Mouse (Mus musculus) adrenal gland (tissue): Measurements from ENCODE around the gene Homer2.

ENCODE experiments used
- intact Hi-C: fragments of 180-260 bp; cut with DNase I; formaldehyde crosslinking; loops from one replicate; pipeline ENCODE4 v1.15.1; 2025

The Homer2 gene

DNA sequence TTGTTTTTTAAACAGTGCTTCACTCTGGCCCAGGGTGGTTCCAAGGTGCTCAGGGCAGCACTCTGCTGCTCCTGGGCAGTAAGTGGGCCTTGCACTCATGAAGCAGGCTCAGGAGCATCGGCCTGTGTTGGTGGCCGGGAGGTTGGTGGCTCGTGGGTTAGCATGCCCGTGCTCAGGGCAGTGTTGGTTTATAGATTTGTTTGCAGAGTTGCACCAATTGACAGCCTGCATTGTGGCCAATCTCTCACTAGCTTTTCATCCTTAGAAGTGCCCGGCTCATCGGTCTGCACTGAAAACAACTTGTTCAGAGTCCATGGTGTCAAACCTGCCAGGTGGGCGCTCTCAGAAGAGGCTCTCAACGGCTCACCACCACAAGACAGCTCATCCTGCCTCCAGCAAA lies 113.9 kb downstream of the Homer2 start:
- intact Hi-C loops: no loop called here

DNA sequence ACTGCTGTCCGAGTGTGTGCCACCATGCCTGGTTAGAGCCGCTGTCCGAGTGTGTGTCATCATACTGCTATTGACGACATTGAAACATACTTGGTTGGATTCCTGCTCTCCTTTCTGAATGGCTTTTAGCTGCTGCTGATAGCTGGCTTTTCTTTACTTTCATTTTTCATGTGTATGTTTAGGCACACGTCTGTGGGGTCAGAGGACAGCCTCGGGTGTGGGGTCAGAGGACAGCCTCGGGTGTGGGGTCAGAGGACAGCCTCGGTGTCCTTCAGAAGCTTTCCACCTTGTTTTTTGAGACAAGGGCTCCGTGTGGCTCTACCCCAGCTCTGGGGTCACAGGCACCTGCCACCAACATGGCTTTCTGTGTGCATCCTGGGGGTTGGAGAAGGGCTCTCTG lies 114.6 kb downstream of the Homer2 start:
- intact Hi-C loops: no loop called here

DNA sequence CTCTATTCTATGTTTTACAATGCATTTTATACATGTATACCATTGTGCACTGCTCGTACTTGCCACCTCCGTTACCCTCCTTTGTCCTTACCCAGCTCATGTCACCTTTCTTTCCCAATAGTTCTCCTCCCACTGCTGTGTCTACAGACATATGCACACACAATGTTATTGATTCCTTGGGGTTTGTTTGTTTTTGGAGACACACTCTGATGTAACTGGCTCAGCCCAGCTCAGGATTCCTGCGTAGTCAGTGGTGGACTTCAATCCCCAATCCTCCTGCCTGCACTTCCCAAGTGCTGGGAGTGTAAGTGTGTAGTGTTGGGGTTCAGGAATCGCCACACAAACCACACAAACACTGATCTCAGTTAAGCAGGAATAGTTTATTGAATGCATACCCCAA lies 120.1 kb downstream of the Homer2 start:
- intact Hi-C loops: no loop called here

DNA sequence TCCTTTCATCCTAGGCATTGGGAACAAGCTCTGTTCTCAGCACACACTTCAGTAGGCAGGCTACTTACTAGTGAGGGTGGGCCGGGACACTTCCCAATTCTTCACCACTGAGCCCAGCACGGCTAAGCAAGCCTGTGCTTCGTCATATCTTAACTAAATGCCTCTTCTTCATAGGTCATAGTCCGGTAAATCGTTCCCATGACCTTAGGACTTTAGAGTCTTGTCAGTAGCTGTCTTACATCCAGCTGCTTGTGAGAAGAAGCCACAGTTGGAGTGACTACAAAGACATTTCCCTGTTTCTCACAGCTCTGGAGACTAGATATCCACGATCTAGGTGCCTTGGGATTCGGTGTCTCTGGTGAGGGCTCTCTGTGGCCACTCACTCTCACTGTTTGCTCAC lies 122.0 kb downstream of the Homer2 start:
- intact Hi-C loops: no loop called here

DNA sequence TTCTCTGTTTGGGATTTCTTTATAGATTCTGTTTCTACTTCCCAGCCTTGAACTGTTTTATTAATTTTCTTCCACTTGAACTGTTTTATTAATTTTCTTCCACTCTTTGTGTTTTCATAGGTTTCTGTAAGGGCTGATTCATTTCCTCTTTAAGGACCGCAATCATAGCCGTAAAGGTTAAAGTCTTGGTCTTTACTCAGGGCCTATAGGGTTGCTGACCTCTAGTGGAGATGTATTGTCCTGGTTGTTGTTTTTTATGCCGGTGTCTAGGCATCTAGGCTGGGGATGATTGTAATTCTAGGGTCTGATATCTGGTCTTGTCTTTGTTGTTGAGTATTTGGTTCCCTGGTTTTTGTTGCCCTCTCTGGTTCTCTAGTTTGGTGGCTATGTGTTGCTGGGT lies 123.8 kb downstream of the Homer2 start:
- intact Hi-C loops: no loop called here

DNA sequence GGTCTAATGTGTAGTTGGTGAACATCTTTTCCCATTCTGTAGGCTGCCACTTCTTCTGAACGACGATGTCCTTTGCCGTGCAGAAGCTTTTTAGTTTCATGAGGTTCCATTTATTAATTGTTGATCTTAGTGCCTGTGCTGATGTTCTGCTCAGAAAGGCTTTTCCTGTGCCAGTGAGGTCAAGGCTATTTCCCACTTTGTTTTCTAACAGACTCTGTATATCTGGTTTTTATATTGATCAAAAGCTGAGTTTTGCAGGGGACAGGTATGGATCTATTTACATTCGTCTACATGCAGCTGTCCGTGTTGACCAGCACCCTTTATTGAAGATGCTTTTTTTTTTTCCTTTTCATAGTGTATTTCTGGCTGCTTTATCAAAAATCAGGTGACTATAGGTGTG lies 128.0 kb downstream of the Homer2 start:
- intact Hi-C loops: loop anchor here (10.0 kb wide), 1 partner anchor 235 kb away; the partner anchor contains the start of gene Rps17

DNA sequence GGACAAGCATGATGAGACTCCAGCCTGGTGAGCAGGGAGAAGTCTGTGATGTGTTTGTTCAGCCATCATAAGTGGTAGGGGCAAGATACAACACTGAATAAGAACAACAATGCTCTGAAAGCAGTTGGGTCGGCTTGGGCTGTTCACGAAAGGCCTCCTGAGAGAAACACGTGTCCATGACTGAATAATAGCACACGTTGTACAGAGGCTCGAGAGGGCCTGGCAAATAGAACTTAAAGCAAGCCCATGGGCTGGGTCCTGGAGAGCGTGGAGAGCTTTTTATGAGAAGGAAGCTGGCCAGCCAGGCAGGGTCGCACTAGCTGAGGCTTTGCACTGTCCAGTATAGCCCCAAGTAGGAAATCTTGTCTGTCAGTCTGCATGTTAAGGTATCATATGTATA lies 128.9 kb downstream of the Homer2 start:
- intact Hi-C loops: loop anchor here (10.0 kb wide), 1 partner anchor 234 kb away; the partner anchor contains the start of gene Rps17

DNA sequence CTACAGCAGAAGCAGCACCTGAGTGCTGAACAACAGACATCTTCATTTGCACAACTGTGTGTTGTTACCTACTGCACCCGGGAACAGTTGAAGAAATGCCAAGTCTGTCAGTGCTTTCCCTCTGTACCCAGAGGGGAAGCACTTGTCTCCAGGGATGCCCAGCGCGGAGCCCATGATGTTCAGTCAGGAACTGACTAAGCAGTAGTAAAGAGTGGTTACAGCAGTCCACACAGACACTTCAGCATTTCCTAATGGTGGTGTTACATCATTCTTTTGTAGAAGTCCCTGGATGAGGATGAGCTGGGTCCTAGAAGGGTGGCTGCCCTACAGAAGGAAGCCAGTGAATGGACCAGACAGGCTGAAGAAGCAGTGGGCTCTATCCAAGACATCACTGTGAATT lies 129.5 kb downstream of the Homer2 start:
- intact Hi-C loops: loop anchor here (10.0 kb wide), 1 partner anchor 233 kb away; the partner anchor contains the start of gene Rps17

DNA sequence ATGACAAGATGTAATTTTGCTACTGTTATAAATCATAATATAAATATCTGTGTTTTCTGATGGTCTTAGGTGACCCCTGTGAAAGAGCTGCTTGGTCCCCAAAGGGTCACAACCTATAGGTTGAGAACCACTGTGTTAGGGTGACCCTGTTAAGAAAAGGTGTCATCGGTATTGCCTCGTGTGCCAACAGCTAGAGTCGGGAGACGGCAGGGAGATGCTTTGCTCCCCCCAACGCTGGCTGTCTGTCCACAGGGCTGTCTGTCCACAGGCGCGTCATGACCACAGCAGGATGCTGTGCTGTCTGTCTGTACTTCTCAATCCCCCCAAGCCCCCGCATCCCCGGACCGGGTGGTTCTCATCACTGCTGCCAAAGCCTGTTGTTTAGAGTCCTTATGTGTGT lies 131.7 kb downstream of the Homer2 start:
- intact Hi-C loops: loop anchor here (10.0 kb wide), 1 partner anchor 231 kb away; the partner anchor contains the start of gene Rps17

DNA sequence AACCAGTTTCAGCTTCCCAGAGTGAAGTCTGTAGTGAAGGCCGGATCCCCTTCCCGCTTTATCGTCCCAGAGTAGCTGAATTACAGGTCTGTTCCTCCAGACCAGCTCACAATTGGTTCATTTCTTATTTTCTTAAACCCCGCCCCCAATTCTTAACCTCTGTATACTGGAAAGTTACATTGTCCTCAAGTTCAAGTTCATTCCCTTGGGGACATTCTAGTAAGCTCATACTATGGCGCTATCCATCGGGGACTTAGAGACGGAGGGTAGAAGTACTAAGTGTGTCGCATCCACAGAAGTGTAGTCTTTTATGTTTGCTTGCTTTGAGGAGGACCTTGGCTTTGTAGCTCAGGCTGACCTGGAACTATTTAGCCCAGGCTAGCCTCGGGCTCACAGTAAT lies 133.5 kb downstream of the Homer2 start:
- intact Hi-C loops: loop anchor here (5.0 to 10.0 kb wide), 2 partner anchors 117 to 229 kb away; partner anchors contain the start of genes Cpeb1 and Rps17

DNA sequence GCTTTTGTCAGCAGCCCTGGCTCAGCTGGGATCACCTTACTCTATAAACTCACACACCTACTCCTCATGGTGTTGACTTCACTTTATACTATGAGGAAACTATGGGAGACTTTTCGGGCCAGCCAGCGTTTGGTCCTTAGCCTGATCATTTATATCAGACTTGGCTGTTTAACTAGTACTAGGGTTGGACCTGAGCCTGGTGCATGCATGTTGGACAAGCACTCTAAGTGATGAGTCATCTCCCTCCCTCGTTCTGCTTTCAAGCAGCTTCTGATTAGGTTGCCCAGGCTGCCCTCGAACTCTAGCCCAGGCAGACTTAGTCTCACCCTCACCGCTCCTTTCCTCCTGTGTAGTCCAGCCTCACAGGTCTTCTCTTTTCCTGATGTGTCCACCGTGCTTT lies 133.9 kb downstream of the Homer2 start:
- intact Hi-C loops: loop anchor here (5.0 to 10.0 kb wide), 2 partner anchors 116 to 229 kb away; partner anchors contain the start of genes Cpeb1 and Rps17

DNA sequence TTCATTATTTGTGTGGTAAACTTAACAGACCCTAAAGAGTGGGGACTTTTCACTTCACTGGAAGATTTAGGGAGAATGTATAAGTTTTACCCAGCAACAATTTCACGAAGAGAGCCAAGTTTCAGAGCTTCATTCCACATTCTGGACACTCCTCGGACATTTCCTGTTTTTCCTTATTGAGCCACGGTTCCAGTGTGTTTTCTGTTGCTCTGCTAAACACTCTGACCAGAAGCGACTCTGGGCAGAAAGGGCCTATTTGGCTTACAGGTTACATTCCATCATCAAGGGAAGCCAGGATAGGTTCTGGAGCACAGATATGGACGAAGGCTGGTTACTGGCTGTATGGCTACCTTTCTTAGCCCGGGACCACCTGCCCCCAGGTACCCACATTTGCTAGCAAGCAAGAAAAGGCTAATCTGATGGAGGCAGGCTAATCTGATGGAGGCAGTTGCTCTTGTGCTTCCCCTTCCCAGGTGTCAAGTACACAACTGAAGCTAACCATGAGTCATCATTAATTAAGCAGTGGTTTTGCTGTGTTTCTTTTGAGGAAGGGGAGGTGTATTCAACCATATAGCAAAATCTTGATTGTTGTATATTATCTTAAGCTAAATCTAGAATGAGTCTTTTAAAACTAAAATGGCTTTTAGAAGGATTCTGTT lies 134.6 kb downstream of the Homer2 start:
- intact Hi-C loops: loop anchor here (5.0 to 10.0 kb wide), 2 partner anchors 115 to 228 kb away; partner anchors contain the start of genes Cpeb1 and Rps17

DNA sequence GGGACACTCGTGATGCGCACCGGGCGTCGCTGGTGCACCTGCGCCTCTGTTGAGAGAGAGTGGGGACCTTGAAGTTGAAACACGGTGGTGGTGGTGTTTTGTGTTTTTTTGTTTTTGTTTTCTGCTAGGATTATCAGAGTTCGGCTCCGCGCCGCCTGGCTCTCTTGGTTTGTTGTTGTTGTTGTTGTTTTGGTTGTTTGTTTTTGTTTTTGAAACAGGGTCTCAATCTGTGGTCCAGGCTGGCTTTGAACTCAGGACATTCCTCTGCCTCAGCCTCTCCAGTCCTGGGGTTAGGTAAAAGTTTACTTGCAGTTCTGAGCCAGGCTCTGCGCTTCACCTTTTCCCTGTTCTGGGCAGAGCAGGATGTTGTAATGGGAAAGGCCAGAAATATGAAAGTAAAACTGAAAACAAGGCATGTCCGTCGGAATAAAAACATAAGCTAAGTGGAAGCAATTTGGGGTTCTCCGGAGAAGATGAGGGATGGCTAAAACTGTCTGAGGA lies 135.3 kb downstream of the Homer2 start:
- intact Hi-C loops: loop anchor here (5.0 to 10.0 kb wide), 2 partner anchors 115 to 227 kb away; partner anchors contain the start of genes Cpeb1 and Rps17

DNA sequence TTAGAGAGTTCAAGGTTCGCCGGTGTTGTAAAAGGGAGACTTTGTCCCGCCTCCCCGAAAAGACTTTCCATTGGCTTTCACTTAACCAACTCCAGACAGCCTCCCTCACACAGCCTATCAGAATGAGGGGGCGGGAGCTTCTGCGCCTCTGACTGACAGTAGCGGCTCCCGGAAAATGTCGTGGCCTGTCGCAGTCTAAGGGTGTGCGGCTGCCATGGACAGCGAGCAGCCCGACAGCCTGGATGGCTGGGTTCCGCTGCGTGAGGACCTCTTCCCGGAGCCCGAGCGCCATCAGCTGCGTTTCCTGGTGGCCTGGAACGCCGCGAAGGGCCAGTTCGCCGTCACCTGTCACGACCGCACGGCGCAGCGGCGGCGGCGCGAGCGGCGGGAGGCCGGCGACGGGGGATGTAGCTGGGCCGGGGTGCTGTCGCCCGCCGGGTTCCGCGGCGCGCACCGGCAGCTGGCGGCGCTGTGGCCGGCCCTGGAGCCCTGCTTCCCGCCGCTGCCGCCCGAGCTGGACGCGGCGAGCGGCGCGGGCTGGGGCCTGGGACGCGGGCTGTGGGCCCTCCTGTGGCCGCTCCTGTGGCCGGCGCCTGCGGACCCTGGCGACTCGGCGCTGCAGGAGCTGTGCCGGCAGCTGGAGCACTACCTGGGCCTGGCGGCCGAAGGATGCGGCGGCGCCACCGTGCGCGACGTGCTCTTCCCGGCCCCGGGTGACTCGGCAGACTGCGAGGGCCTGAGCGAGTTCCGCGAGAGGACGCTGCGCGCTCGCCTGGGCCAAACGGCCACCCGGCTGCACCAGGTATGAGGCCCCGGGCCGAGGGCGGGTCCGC lies 136.0 kb downstream of the Homer2 start, which contains the start of gene Whamm:
Gene Whamm (plus strand): TSS at position 159 of the 833 bp plus-strand sequence.
- intact Hi-C loops: loop anchor here (5.0 to 10.0 kb wide), 2 partner anchors 114 to 227 kb away; partner anchors contain the start of genes Cpeb1 and Rps17

DNA sequence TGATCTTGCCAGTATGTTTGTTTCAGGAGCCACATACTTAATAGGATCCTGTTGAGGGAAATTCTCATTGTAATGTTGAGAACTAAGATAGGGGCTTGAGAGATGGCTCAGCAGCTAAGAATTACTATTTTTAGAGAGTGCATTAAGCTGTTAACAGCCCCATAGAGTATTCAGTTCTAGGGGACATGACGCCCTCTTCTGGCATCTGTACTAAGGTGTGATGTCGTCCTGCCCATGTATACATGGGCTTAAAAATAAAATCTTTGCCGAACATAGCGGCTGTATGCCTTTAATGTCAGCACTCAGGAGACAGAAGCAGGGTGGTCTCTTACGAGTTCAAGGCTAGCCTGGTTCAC lies 136.6 kb downstream of the Homer2 start:
- intact Hi-C loops: loop anchor here (5.0 to 10.0 kb wide), 2 partner anchors 113 to 226 kb away; partner anchors contain the start of genes Cpeb1 and Rps17

DNA sequence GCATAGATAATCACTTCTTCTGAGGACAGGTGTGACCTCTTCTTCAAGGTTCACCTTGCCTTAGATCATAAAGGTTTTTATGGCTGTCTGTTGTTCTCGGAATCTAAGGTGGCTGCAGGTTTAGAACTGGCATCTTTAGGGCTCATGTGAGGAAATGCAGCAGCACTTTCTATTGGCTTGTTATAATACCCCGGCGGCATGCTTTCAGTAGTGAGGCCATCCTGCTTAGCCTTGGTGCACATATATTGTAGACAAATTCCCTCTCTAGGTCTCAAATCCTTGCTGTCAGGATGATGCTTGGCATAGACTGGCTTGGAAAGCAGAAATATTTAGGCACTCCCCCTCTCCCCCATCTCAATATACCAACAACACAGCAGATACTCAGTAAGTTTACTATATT lies 137.1 kb downstream of the Homer2 start:
- intact Hi-C loops: loop anchor here (5.0 to 10.0 kb wide), 2 partner anchors 113 to 225 kb away; partner anchors contain the start of genes Cpeb1 and Rps17

DNA sequence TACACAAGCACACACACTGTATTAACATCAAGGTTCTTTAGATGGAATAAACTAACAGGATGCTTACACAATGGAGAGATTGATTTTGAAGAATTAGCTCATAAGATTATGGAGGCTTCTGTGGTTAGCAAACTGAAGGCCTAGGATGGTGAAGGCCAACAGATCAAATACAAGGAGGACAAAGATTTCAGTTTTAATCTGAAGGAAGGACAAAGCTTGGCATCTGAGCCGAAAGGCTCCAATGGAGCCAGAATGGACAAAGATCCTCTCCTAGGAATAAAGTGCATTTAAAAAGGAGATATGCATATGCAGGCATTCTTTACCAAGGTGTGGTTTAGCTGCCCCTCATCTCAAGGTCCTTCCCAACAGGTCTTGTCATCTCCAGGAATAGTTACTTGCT lies 137.5 kb downstream of the Homer2 start:
- intact Hi-C loops: loop anchor here (5.0 to 10.0 kb wide), 3 partner anchors 48 to 225 kb away; partner anchors contain the start of genes Cpeb1 and Rps17

DNA sequence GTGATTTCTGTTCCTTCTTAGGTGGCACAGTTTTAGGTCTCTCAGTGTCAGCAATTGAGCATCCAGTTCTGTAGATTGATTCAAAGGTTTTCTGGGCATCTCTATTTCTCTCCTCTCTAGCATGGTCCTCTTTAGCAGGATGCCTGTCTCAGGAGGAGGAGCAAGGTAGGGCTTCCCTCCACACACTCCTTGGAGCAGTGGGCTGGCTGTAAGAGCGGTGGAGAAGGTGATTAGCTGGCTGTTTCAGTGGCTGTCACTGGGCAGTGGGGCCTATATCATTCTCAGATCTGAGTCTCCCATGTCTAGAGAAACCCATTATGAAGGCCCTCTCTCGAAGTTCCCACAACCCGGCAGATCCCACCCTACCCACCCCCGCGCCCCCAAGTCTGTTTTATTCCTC lies 139.9 kb downstream of the Homer2 start:
- intact Hi-C loops: loop anchor here (5.0 kb wide), 1 partner anchor 45 kb away; no protein-coding TSS in a partner anchor

DNA sequence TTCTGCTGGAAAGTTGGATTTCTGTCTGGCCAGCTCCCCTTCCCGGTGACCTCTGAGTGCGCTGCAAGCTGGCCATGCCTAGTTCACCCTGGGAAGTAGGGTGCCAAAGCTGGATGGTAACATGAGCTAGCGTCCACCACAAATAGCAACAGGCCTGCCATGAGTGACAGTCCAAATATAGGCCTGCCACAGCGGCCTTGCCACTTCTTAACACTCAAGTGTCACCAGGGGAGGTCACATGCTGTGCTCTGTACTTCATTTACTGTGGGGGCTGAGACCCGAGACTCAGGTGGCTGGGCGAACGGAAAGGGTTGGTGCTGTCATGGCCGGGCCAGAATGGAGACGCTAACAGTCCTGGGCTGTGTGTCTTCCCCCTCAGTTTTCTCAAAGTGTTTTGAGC lies 140.4 kb downstream of the Homer2 start, which contains the start of gene Fsd2:
Gene Fsd2 (minus strand): TSS at position 53 of the 400 bp plus-strand sequence.
- intact Hi-C loops: loop anchor here (5.0 kb wide), 1 partner anchor 45 kb away; no protein-coding TSS in a partner anchor

DNA sequence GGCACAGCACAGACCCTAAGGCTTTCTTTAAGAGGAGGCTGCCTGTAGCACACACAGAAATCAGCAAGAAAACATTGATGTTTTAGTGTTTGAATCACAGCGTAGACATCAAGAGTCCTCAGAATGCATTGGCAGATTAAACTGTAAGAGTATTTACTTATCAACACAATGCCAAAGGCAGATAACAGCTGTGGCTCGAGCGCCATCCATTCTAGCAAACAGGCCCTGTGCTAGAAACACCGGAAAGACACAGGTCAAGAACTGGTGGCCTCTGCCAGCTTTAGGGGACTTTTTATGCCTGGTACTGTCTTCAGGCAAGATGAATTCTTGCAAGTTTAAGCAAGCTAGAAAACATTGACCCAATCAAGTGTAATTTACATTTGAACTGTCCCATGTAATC lies 141.0 kb downstream of the Homer2 start:
- intact Hi-C loops: loop anchor here (5.0 kb wide), 1 partner anchor 44 kb away; no protein-coding TSS in a partner anchor
